Mouse (Mus musculus): ENCODE data around the gene Cpne5.

- TF ChIP-seq POLR2A (IDR thresholded peaks at IDR 0.05; ENCODE audit: insufficient read depth, low read depth, low read length) (no peak), CTCF (IDR thresholded peaks at IDR 0.05; ENCODE audit: insufficient read depth, low read depth, low read length) (no peak)
Measured at GRCm38 (mm10) chr17:29199151-29199800, 38.7 kb downstream of the Cpne5 start.

Measured in olfactory bulb, adult 2 months (tissue).